ENCODE assay signal across 8 mouse cellular contexts in the genomic region with DNA sequence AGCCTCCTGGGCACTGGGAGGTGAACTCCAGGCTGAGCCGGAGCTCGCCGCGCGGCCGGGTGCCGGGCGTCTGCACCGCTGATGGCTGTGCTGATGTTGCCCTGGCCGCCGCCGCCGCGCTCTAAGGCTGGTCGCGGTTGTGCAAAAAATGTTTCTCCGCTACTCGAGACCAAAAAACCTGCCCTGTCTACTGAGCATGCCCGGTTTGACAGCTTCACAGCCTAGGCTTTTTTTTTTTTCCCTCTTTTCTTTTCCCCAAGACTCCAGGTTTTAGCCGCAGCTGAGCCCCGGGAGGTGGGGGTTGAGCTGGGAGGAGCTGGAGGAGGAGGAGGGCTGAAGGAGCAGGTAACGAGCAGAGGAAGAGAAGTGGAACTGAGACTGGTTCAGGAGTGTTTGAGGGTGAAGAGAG. TPM values are rescaled to one million over a fixed set of nuclear protein-coding genes. Genes with fewer than 3 reads are reported as not detected.
A peak's percentile ranks its signal among the peaks of the same experiment; 100 is the strongest.
DNase-seq lines count a peak whose midpoint lies in the region; ATAC-seq and TF ChIP-seq lines count a peak whose summit lies in the region.

Gene Tenm1, minus strand, starts transcription at position 272 of the 409 bp plus-strand sequence.

- WGBS in lung, embryonic 16.5 days = 13% methylated on average over 19 of the region's 22 CpGs
- 29% methylated on average over 22 of the region's 22 CpGs for WGBS in lung, adult 2 months
- 18% methylated on average over 21 of the region's 22 CpGs for WGBS in embryonic facial prominence, embryonic 11.5 days
- WGBS in hindbrain, postnatal 0 days = 26% methylated on average over 22 of the region's 22 CpGs
- 8% methylated on average over 21 of the region's 22 CpGs for WGBS in liver, embryonic 14.5 days (ENCODE audit: insufficient replicate concordance)
- 20% methylated on average over 22 of the region's 22 CpGs for WGBS in stomach, embryonic 15.5 days

- no peak within 1 kb of the TSS for H3K9ac ChIP-seq in lung, embryonic 16.5 days (ENCODE audit: low read length)
- no peak within 1 kb of the TSS for H3K9ac ChIP-seq in embryonic facial prominence, embryonic 11.5 days (replicated peaks; ENCODE audit: low read length)
- H3K9ac ChIP-seq in hindbrain, postnatal 0 days (replicated peaks; ENCODE audit: low read length) = peak within 1 kb of the TSS; percentile 45
- H3K9ac ChIP-seq in liver, embryonic 14.5 days (replicated peaks) = no peak within 1 kb of the TSS
- H3K9ac ChIP-seq in stomach, embryonic 15.5 days = no peak within 1 kb of the TSS

- H3K9me3 ChIP-seq in lung, embryonic 16.5 days (ENCODE audit: control insufficient read depth, low read length) = no peaks in the 10 kb centered on the region
- no peaks in the 10 kb centered on the region for H3K9me3 ChIP-seq in embryonic facial prominence, embryonic 11.5 days (replicated peaks; ENCODE audit: control insufficient read depth, low read length)
- H3K9me3 ChIP-seq in hindbrain, postnatal 0 days (ENCODE audit: low read length) = no peaks in the 10 kb centered on the region
- no peaks in the 10 kb centered on the region for H3K9me3 ChIP-seq in liver, embryonic 14.5 days (ENCODE audit: control insufficient read depth, low read length)
- no peaks in the 10 kb centered on the region for H3K9me3 ChIP-seq in stomach, embryonic 15.5 days

- TF ChIP-seq CTCF in lung, adult 2 months (IDR thresholded peaks at IDR 0.05; ENCODE audit: insufficient read depth, low read length) = no peak
- no peak for TF ChIP-seq CTCF in hindbrain, postnatal 0 days (IDR thresholded peaks at IDR 0.05; ENCODE audit: low read depth)
- no peak for TF ChIP-seq CTCF in liver, embryonic 14.5 days (IDR thresholded peaks at IDR 0.05; ENCODE audit: low read depth)

- peaks cover 8% of the 10 kb centered on the region for H3K27me3 ChIP-seq in lung, embryonic 16.5 days (ENCODE audit: control insufficient read depth, insufficient read depth, low read depth, low read length)
- no peaks in the 10 kb centered on the region for H3K27me3 ChIP-seq in embryonic facial prominence, embryonic 11.5 days (ENCODE audit: control insufficient read depth, insufficient read depth, low read length)
- no peaks in the 10 kb centered on the region for H3K27me3 ChIP-seq in hindbrain, postnatal 0 days (ENCODE audit: insufficient read depth, low read length)
- no peaks in the 10 kb centered on the region; the same call in 1 of the 2 replicates for H3K27me3 ChIP-seq in liver, embryonic 14.5 days (ENCODE audit: control insufficient read depth, insufficient read depth, low read length)
- H3K27me3 ChIP-seq in stomach, embryonic 15.5 days (replicated peaks) = no peaks in the 10 kb centered on the region

- no peak for TF ChIP-seq POLR2A in lung, adult 2 months (IDR thresholded peaks at IDR 0.05; ENCODE audit: borderline replicate concordance, extremely low read depth, low read depth, low read length)

- H3K4me2 ChIP-seq in lung, embryonic 16.5 days (ENCODE audit: low read depth, low read length) = peak within 1 kb of the TSS; percentile 57
- peak within 1 kb of the TSS; percentile 64 for H3K4me2 ChIP-seq in embryonic facial prominence, embryonic 11.5 days (ENCODE audit: low read depth, low read length)
- H3K4me2 ChIP-seq in hindbrain, postnatal 0 days (ENCODE audit: low read depth, low read length) = peak within 1 kb of the TSS; percentile 59
- H3K4me2 ChIP-seq in liver, embryonic 14.5 days (ENCODE audit: low read depth) = peak within 1 kb of the TSS; percentile 13; the same call in 1 of the 2 replicates
- peak within 1 kb of the TSS; percentile 58 for H3K4me2 ChIP-seq in stomach, embryonic 15.5 days

- no peak for DNase-seq in lung, adult 2 months
- peak; percentile 40 for DNase-seq in embryonic facial prominence, embryonic 11.5 days (ENCODE audit: low spot score)
- DNase-seq in hindbrain, postnatal 0 days (ENCODE audit: low spot score) = peak; percentile 69
- no peak for DNase-seq in liver, embryonic 14.5 days (ENCODE audit: low read depth in 3 of 3, low spot score in 3 of 3)
- no peak for DNase-seq in adrenal gland, adult 8-10 months
- DNase-seq in urinary bladder, postnatal 10 days (ENCODE audit: low spot score) = no peak

- H3K4me1 ChIP-seq in lung, embryonic 16.5 days (replicated peaks; ENCODE audit: control insufficient read depth, insufficient read depth, low read length) = no peaks in the 10 kb centered on the region
- H3K4me1 ChIP-seq in lung, adult 2 months (ENCODE audit: control insufficient read depth, insufficient read depth, low read length) = no peaks in the 10 kb centered on the region
- H3K4me1 ChIP-seq in embryonic facial prominence, embryonic 11.5 days (ENCODE audit: control insufficient read depth, insufficient read depth, low read length) = no peaks in the 10 kb centered on the region
- no peaks in the 10 kb centered on the region for H3K4me1 ChIP-seq in hindbrain, postnatal 0 days (ENCODE audit: insufficient read depth, low read length)
- H3K4me1 ChIP-seq in liver, embryonic 14.5 days (replicated peaks; ENCODE audit: control insufficient read depth in 2 of 2, insufficient read depth in 2 of 2, low read length in 1 of 2) = no peaks in the 10 kb centered on the region
- no peaks in the 10 kb centered on the region for H3K4me1 ChIP-seq in stomach, embryonic 15.5 days

- no peak within 1 kb of the TSS for H3K27ac ChIP-seq in lung, embryonic 16.5 days (ENCODE audit: low read length)
- no peak within 1 kb of the TSS for H3K27ac ChIP-seq in embryonic facial prominence, embryonic 11.5 days (replicated peaks; ENCODE audit: low read depth, low read length)
- H3K27ac ChIP-seq in hindbrain, postnatal 0 days = peak within 1 kb of the TSS; percentile 68; the same call in 1 of the 2 replicates
- H3K27ac ChIP-seq in liver, embryonic 14.5 days = no peak within 1 kb of the TSS
- no peak within 1 kb of the TSS for H3K27ac ChIP-seq in stomach, embryonic 15.5 days

- TF ChIP-seq EP300 in liver, embryonic 14.5 days (IDR thresholded peaks at IDR 0.05; ENCODE audit: low read depth) = no peak

- H3K36me3 ChIP-seq in lung, embryonic 16.5 days (ENCODE audit: control insufficient read depth, insufficient read depth, low read length) = no peaks in the 10 kb centered on the region
- H3K36me3 ChIP-seq in embryonic facial prominence, embryonic 11.5 days (replicated peaks; ENCODE audit: control insufficient read depth, insufficient read depth, low read depth, low read length) = no peaks in the 10 kb centered on the region
- no peaks in the 10 kb centered on the region for H3K36me3 ChIP-seq in hindbrain, postnatal 0 days (ENCODE audit: insufficient read depth, low read length)
- H3K36me3 ChIP-seq in liver, embryonic 14.5 days (replicated peaks; ENCODE audit: control insufficient read depth, insufficient read depth, low read depth) = no peaks in the 10 kb centered on the region
- H3K36me3 ChIP-seq in stomach, embryonic 15.5 days = no peaks in the 10 kb centered on the region

- H3K4me3 ChIP-seq in lung, embryonic 16.5 days (ENCODE audit: low read length) = peak within 1 kb of the TSS; percentile 36
- no peak within 1 kb of the TSS for H3K4me3 ChIP-seq in lung, adult 2 months (replicated peaks; ENCODE audit: extremely low read depth, low read depth, low read length)
- peak within 1 kb of the TSS; percentile 32 for H3K4me3 ChIP-seq in embryonic facial prominence, embryonic 11.5 days (ENCODE audit: low read depth, low read length)
- peak within 1 kb of the TSS; percentile 43 for H3K4me3 ChIP-seq in hindbrain, postnatal 0 days (ENCODE audit: low read length)
- no peak within 1 kb of the TSS for H3K4me3 ChIP-seq in liver, embryonic 14.5 days (ENCODE audit: insufficient read depth in 1 of 2, low read depth in 2 of 2, low read length in 2 of 2)
- peak within 1 kb of the TSS; percentile 38 for H3K4me3 ChIP-seq in stomach, embryonic 15.5 days (replicated peaks)

- ATAC-seq in lung, embryonic 16.5 days (ENCODE audit: low read depth) = no peak
- ATAC-seq in embryonic facial prominence, embryonic 11.5 days (replicated peaks; ENCODE audit: insufficient number of reproducible peaks, low FRiP score, low TSS enrichment, low read depth) = 0 out of 2 replicates have a peak, but pooled peaks have one; percentile 23
- peak; percentile 72 for ATAC-seq in hindbrain, postnatal 0 days
- ATAC-seq in liver, embryonic 14.5 days (ENCODE audit: insufficient read depth) = no peak
- ATAC-seq in stomach, embryonic 15.5 days (ENCODE audit: insufficient read depth, low FRiP score, low read depth) = peak; percentile 35; the same call in 1 of the 2 replicates

RNA-seq across cellular contexts. Expression of gene Tenm1, which starts in this region (rescaled TPM):
- polyA plus RNA-seq in lung, embryonic 16.5 days (2015; fragmentation: Nextera tagmentation; extraction: Ambion mirVana) = 0.18 and 0.24 TPM in 2 replicates
- not detected in 2 replicates for polyA plus RNA-seq in lung, adult 2 months (2012; rRNA removed)
- 0.53 and 0.74 TPM in 2 replicates for polyA plus RNA-seq in embryonic facial prominence, embryonic 11.5 days (2014; fragmentation: Nextera tagmentation; extraction: Ambion mirVana)
- 54.4 and 56.4 TPM in 2 replicates for total RNA-seq in hindbrain, postnatal 0 days (2014; rRNA removed)
- 20.9 and 24.4 TPM in 2 replicates for polyA plus RNA-seq in hindbrain, postnatal 0 days (2015; fragmentation: Nextera tagmentation; extraction: Ambion mirVana)
- polyA plus RNA-seq in liver, embryonic 14.5 days (2012; rRNA removed) = 0.01 and 0.02 TPM in 2 replicates
- polyA plus RNA-seq in liver, embryonic 14.5 days (2014; fragmentation: Nextera tagmentation; extraction: Ambion mirVana) = not detected in 2 replicates
- polyA plus RNA-seq in stomach, embryonic 15.5 days (2015; fragmentation: Nextera tagmentation; extraction: Ambion mirVana) = 2.7 and 2.8 TPM in 2 replicates
- 1 to 10 TPM in 3 of 4 experiments, under 1 TPM in 1; 0.87 to 1.9 (median 1.3) TPM for total RNA-seq in adrenal gland, adult 8-10 months (2022)

Comparison
In these comparisons a context has a peak if more than half of its experiments do, and no peak if none do; other contexts are left out.
1. RNA of gene Tenm1 (total RNA-seq): 54.4 to 56.4 TPM in hindbrain, postnatal 0 days; 0.87 to 1.9 TPM in adrenal gland, adult 8-10 months; every median in the first group is over 10 times any median in the second.
2. H3K4me3 ChIP-seq: peak in lung, embryonic 16.5 days (single experiment), hindbrain, postnatal 0 days (single experiment) and stomach, embryonic 15.5 days (single experiment); none in lung, adult 2 months (single experiment) and liver, embryonic 14.5 days (0 of 2).
3. Peak in DNase-seq, ATAC-seq, H3K4me3 ChIP-seq and H3K4me2 ChIP-seq in embryonic facial prominence, embryonic 11.5 days; RNA of the gene not detected or under 1 TPM.
4. ATAC-seq: peak in hindbrain, postnatal 0 days (single experiment) and stomach, embryonic 15.5 days (single experiment); none in lung, embryonic 16.5 days (single experiment) and liver, embryonic 14.5 days (single experiment).
5. H3K4me2 ChIP-seq: peak in every context shown above with its lines; median percentile 64 in embryonic facial prominence, embryonic 11.5 days; 59 in hindbrain, postnatal 0 days; 58 in stomach, embryonic 15.5 days; 57 in lung, embryonic 16.5 days; 13 in liver, embryonic 14.5 days.